Mouse (Mus musculus) liver, postnatal 0 days (tissue): ENCODE data around the gene 1700023F06Rik. TPM values are rescaled to one million over a fixed set of nuclear protein-coding genes. Genes with fewer than 3 reads are reported as not detected.
A peak's percentile ranks its signal among the peaks of the same experiment; 100 is the strongest.

Source experiments
- ATAC-seq: fragments of 200-750 bp; cut with Nextera tagmentation; 2 replicates; pipeline ENCODE4 v1.8.0; 2017; ENCODE audit warnings: mild to moderate bottlenecking, moderate library complexity
- DNase-seq: peaks from one replicate; pipeline ENCODE4 v3.0.0-alpha.2; 2016
- H3K27ac ChIP-seq: fragments of 300-500 bp; sonication (generic); 2 replicates; pipeline ENCODE4 v1.5.1; 2014; ENCODE audit warnings: antibody characterized with exemption, moderate library complexity, mild to moderate bottlenecking, low read depth
- H3K27me3 ChIP-seq: fragments of 300-500 bp; sonication (generic); 2 replicates; pipeline ENCODE4 v1.6.1; 2014; ENCODE audit warnings: low read length, control low read depth, mixed read lengths; ENCODE audit not compliant: insufficient read depth
- H3K36me3 ChIP-seq: fragments of 300-500 bp; sonication (generic); replicated peaks from 2 replicates; pipeline ENCODE4 v1.6.1; 2014; ENCODE audit warnings: mild to moderate bottlenecking, control low read depth, low read length, moderate library complexity, mixed read lengths; ENCODE audit not compliant: insufficient read depth
- H3K4me1 ChIP-seq: fragments of 300-500 bp; sonication (generic); 2 replicates; pipeline ENCODE4 v1.6.1; 2014; ENCODE audit warnings: antibody characterized with exemption, mild to moderate bottlenecking, control low read depth; ENCODE audit not compliant: insufficient read depth
- H3K4me2 ChIP-seq: fragments of 300-500 bp; sonication (generic); 2 replicates; pipeline ENCODE4 v1.6.1; 2014; ENCODE audit warnings: low read depth, mild to moderate bottlenecking, low read length, moderate library complexity, mixed read lengths
- H3K4me3 ChIP-seq: fragments of 300-500 bp; sonication (generic); 2 replicates; pipeline ENCODE4 v1.5.1; 2014; ENCODE audit warnings: low read depth, low read length
- H3K9ac ChIP-seq: fragments of 300-500 bp; sonication (generic); replicated peaks from 2 replicates; pipeline ENCODE4 v1.6.1; 2014; ENCODE audit warnings: mild to moderate bottlenecking, moderate library complexity
- H3K9me3 ChIP-seq: fragments of 300-500 bp; sonication (generic); 2 replicates; pipeline ENCODE4 v1.6.1; 2016; ENCODE audit warnings: mild to moderate bottlenecking, control low read depth, low read length, mixed read lengths
- CTCF ChIP-seq: sonication (generic); IDR thresholded peaks from 2 replicates; pipeline ENCODE4 v1.5.1; 2016; ENCODE audit warnings: antibody characterized with exemption, low read depth
- EP300 ChIP-seq: IDR thresholded peaks from 2 replicates; pipeline ENCODE4 v1.6.1; 2016; ENCODE audit warnings: antibody characterized with exemption, low read depth, mild to moderate bottlenecking
- WGBS: fragments of 180-500 bp; shearing (Covaris S2); extraction: QIAGEN DNeasy Blood & Tissue Kit; methylation state at CpG from one replicate; pipeline ENCODE4 v1.1.7; 2014; ENCODE audit not compliant: insufficient replicate concordance; 5-methylcytosine and 5-hydroxymethylcytosine counted together
- polyA plus RNA-seq: library from polyadenylated mRNA; unstranded; fragments of >200 nt; fragmentation: Nextera tagmentation; extraction: Ambion mirVana; gene quantifications from 2 replicates; pipeline ENCODE4 v1.2.1, GENCODE M21; 2015

Gene 1700023F06Rik
- 0.09 TPM in 1 of 2 replicates, not detected in the other for polyA plus RNA-seq

DNA sequence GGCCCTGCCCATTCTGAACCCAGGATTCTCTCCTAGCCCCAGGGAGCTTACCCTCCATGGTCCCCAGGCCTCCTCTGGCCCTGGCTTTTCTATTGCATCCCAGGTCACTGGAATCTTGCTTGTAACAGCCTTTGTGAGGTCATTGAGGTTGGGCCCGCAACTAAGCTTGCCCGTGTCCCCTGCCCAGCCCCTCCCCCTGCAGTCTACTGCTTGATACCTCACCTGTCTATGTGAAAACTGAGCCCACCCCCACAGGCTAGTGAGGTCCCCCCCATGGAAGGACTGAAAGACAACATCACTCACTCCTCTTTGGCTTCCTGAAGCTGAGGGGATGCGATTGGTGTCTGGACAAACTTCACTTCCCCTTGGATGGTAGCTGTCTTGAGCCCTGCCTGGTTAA, at the start of gene 1700023F06Rik:
Gene 1700023F06Rik (minus strand): TSS at position 101 of the 400 bp plus-strand sequence.
- H3K36me3 ChIP-seq: no peaks in the 10 kb centered on the region
- H3K9ac ChIP-seq: no peak within 1 kb of the TSS
- no peak within 1 kb of the TSS for H3K4me2 ChIP-seq
- ATAC-seq (no peak), DNase-seq (no peak)
- TF ChIP-seq CTCF: no peak
- no peak for TF ChIP-seq EP300
- H3K9me3 ChIP-seq: no peaks in the 10 kb centered on the region
- WGBS: 77% methylated on average over 3 of the region's 3 CpGs
- H3K27me3 ChIP-seq: no peaks in the 10 kb centered on the region
- no peak within 1 kb of the TSS for H3K4me3 ChIP-seq
- H3K4me1 ChIP-seq: no peaks in the 10 kb centered on the region
- H3K27ac ChIP-seq: no peak within 1 kb of the TSS

DNA sequence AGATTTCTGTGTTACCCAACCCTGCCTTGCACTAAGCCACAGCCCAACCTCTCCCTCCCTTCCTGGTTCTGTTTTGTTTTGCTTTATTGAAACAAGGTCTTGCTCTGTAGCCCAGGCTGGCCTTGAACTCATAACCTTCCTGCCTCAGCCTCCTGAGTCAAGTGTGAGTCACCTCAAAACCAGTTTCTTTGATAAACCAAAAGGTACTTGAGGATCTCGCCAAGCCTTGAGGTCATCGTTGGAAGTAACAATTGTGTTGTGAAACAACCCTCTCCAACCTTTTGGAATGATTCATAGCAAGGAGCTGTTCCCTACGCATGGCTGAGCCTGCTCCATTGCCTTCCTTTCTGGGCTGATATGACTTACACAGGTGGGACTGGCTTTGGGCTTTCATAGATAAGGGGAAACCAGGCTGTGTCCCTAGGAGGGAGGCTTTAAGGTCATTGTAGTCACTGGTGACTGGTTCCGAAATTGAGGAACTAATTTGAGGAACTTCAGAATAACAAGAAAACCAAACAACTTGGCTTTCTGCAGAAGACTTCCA, 49.7 kb upstream of the 1700023F06Rik start:
- no peaks in the 10 kb centered on the region for H3K27me3 ChIP-seq
- DNase-seq: no peak
- H3K27ac ChIP-seq: peak overlapping the region; percentile 36
- H3K9me3 ChIP-seq: no peaks in the 10 kb centered on the region
- TF ChIP-seq CTCF (no peak), EP300 (no peak)
- 43% methylated on average over 4 of the region's 4 CpGs for WGBS
- H3K4me1 ChIP-seq: peaks cover 36% of the 10 kb centered on the region
- H3K36me3 ChIP-seq: no peaks in the 10 kb centered on the region
- peak; percentile 25; the same call in 1 of the 2 replicates for ATAC-seq
- H3K4me2 ChIP-seq: peak overlapping the region; percentile 13; the same call in 1 of the 2 replicates
- no peak overlapping the region for H3K4me3 ChIP-seq
- H3K9ac ChIP-seq: no peak overlapping the region

DNA sequence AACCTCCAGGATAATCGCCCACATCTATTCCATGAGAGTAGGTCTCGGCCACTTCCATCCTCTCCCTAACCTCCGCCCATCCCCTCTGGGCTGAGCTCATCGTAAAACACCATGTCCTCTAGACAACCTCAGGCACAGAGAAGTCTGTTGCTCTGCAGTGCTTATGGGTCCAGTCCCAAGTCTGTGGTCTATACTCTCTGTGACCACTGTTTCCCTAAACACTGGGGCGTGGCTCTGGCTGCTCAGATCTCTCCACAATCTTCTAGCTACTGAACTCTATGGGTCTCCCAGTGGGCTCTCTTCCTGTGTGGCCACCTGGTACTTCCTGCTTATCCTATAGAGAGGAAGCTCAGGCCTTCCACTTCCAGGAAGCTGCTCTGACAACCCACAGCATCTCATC, 45.2 kb upstream of the 1700023F06Rik start:
- Histone ChIP-seq H3K36me3 (no peaks in the 10 kb centered on the region), H3K27me3 (no peaks in the 10 kb centered on the region), H3K9me3 (no peaks in the 10 kb centered on the region), H3K4me1 (peaks cover 22% of the 10 kb centered on the region), H3K27ac (no peak overlapping the region), H3K4me2 (no peak overlapping the region), H3K4me3 (no peak overlapping the region), H3K9ac (no peak overlapping the region)
- ATAC-seq: no peak
- 57% methylated on average over 5 of the region's 5 CpGs for WGBS
- no peak for TF ChIP-seq CTCF
- no peak for TF ChIP-seq EP300
- DNase-seq: no peak

DNA sequence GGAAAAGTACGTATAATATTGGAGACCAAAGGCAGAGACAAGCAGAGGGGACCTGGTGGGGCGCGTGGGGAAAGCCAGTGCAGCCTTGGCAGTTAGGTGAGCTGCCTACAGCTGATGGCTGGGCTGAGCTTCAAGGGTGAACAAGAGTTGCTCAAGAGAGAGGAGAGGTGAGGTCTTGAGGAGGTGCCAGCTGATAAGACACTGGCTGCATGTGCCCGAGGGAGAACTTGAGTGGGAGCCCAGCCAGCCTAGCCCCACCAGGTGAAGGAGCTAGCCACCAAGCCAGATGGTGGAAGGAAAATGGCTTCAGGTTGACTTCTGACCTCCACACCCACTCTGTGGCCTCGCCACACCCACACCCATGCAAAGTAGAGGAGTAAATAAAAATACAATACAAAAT, 44.0 kb upstream of the 1700023F06Rik start:
- Histone ChIP-seq H3K9me3 (no peaks in the 10 kb centered on the region), H3K4me1 (peaks cover 25% of the 10 kb centered on the region), H3K4me2 (no peak overlapping the region), H3K36me3 (no peaks in the 10 kb centered on the region), H3K4me3 (no peak overlapping the region), H3K27ac (no peak overlapping the region), H3K9ac (no peak overlapping the region), H3K27me3 (no peaks in the 10 kb centered on the region)
- 72% methylated on average over 5 of the region's 5 CpGs for WGBS
- DNase-seq: no peak
- no peak for ATAC-seq
- no peak for TF ChIP-seq CTCF
- no peak for TF ChIP-seq EP300

DNA sequence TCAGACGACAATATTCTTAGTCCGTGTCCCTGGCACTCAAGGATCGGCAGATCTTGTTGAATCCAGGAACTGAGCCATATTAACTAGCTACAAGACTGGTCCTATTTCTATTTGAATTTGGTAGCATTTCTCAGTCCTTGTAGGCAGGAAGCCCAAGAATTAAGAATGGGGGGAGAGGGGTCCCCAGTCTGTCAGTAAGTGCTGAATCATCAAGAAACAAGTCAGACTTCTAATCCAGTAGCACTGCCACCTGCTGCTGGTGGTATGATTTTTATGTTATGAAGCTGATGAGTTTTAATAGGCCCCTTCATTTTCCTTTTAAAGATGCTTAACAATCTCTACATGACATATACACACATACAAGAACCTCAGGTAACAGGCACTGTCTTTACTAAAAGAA, 42.0 kb upstream of the 1700023F06Rik start:
- Histone ChIP-seq H3K9ac (no peak overlapping the region), H3K9me3 (no peaks in the 10 kb centered on the region), H3K4me2 (no peak overlapping the region), H3K4me1 (peaks cover 26% of the 10 kb centered on the region), H3K36me3 (no peaks in the 10 kb centered on the region), H3K4me3 (no peak overlapping the region), H3K27me3 (no peaks in the 10 kb centered on the region), H3K27ac (no peak overlapping the region)
- WGBS: 82% methylated on average over 3 of the region's 3 CpGs
- TF ChIP-seq EP300 (no peak), CTCF (no peak)
- ATAC-seq: no peak
- DNase-seq: no peak

DNA sequence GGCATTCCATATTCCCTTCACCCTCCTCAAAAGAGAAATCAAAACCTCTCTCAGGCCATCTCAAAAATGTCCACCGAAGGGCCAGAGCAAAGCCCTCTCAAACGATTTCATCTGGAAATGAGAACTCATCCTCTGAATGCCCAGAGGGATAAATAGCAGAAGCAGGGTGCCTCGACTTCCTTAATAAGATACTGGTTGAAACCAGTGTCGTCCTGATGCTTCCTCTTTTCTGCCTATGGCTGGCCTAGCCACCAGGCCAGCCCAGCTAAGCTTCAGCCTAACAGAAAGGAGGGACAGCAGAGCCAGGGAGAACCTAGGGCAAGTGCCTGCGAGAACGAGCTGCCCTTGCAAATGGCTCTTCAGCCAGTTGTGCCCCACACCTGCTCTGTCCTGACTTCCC, 41.2 kb upstream of the 1700023F06Rik start:
- Histone ChIP-seq H3K9ac (no peak overlapping the region), H3K4me2 (0 out of 2 replicates have a peak overlapping the region, but pooled peaks have one; percentile 4), H3K9me3 (no peaks in the 10 kb centered on the region), H3K36me3 (no peaks in the 10 kb centered on the region; the same call in 1 of the 2 replicates), H3K27ac (peak overlapping the region; percentile 81), H3K4me1 (peaks cover 26% of the 10 kb centered on the region), H3K27me3 (no peaks in the 10 kb centered on the region), H3K4me3 (no peak overlapping the region)
- no peak for TF ChIP-seq EP300
- no peak for TF ChIP-seq CTCF
- WGBS: 29% methylated on average over 6 of the region's 6 CpGs
- ATAC-seq (peak; percentile 56), DNase-seq (peak; percentile 32)
